Mouse (Mus musculus) MEL (cell line): ENCODE data around the gene Grk2. TPM values are rescaled to one million over a fixed set of nuclear protein-coding genes. Genes with fewer than 3 reads are reported as not detected.

Experiments used
- DNase-seq: peaks from one replicate; pipeline ENCODE4 v3.0.0; 2011; ENCODE audit warnings: low read depth, low spot score
- H3K27ac ChIP-seq: 2 replicates; pipeline ENCODE4 v1.5.1; 2012; ENCODE audit warnings: low read depth, mild to moderate bottlenecking, control low read depth, low read length, moderate library complexity; ENCODE audit not compliant: control insufficient read depth
- H3K27me3 ChIP-seq, 2 experiments: fragments of 150-350 bp in 1 of 2; sonication (generic) in 1 of 2; 2 replicates each; pipeline ENCODE4 v1.6.1; 2012; ENCODE audit warnings: low read length in 2 of 2, mild to moderate bottlenecking in 2 of 2, improper control_type of control experiment in 1 of 2, moderate library complexity in 1 of 2; ENCODE audit not compliant: insufficient read depth in 2 of 2, control insufficient read depth in 1 of 2
- H3K36me3 ChIP-seq, 2 experiments: 2 replicates each; pipeline ENCODE4 v1.6.1; 2012 to 2014; ENCODE audit warnings: low read length in 2 of 2, improper control_type of control experiment in 1 of 2, inconsistent platforms in 1 of 2, mild to moderate bottlenecking in 1 of 2; ENCODE audit not compliant: insufficient read depth in 2 of 2, control insufficient read depth in 1 of 2
- H3K4me1 ChIP-seq, 2 experiments: fragments of 150-350 bp in 1 of 2; sonication (generic) in 1 of 2; 2 replicates each; pipeline ENCODE4 v1.6.1; 2012; ENCODE audit warnings: low read length in 2 of 2, improper control_type of control experiment in 1 of 2, mild to moderate bottlenecking in 1 of 2; ENCODE audit not compliant: insufficient read depth in 2 of 2, control insufficient read depth in 1 of 2
- H3K4me3 ChIP-seq, 2 experiments: fragments of 150-350 bp in 1 of 2; sonication (generic) in 1 of 2; 2 replicates each; pipeline ENCODE4 v1.5.1; 2012; ENCODE audit warnings: low read depth in 2 of 2, low read length in 2 of 2, mild to moderate bottlenecking in 2 of 2, moderate library complexity in 2 of 2, control low read depth in 1 of 2, improper control_type of control experiment in 1 of 2; ENCODE audit not compliant: control insufficient read depth in 1 of 2, insufficient read depth in 1 of 2
- H3K79me2 ChIP-seq: 2 replicates; pipeline ENCODE4 v1.6.1; 2012; ENCODE audit warnings: mild to moderate bottlenecking, low read length, moderate library complexity; ENCODE audit not compliant: control insufficient read depth, poor library complexity, insufficient read depth
- H3K9ac ChIP-seq: 2 replicates; pipeline ENCODE4 v1.6.1; 2012; ENCODE audit warnings: low read depth, mild to moderate bottlenecking, control low read depth, low read length, moderate library complexity; ENCODE audit not compliant: control insufficient read depth, poor library complexity, severe bottlenecking
- H3K9me3 ChIP-seq: fragments of 150-350 bp; sonication (generic); replicated peaks from 2 replicates; pipeline ENCODE4 v1.6.1; 2012; ENCODE audit warnings: mild to moderate bottlenecking, low read length, improper control_type of control experiment, moderate library complexity; ENCODE audit not compliant: insufficient read depth
- EP300 ChIP-seq, 2 experiments: IDR thresholded peaks; 2 replicates each; pipeline ENCODE4 v1.6.1; 2011; ENCODE audit warnings: improper control_type of control experiment in 2 of 2, low read length in 2 of 2, low read depth in 1 of 2, mild to moderate bottlenecking in 1 of 2
- GABPA ChIP-seq: IDR thresholded peaks from 2 replicates; pipeline ENCODE4 v1.6.1; 2012; ENCODE audit warnings: low read depth, mild to moderate bottlenecking, inconsistent platforms, low read length, improper control_type of control experiment, moderate library complexity
- MAX ChIP-seq: IDR thresholded peaks from 2 replicates; pipeline ENCODE4 v1.6.1; 2011; ENCODE audit warnings: low read length, improper control_type of control experiment
- TAL1 ChIP-seq: IDR thresholded peaks from 2 replicates; pipeline ENCODE4 v1.6.1; 2012; ENCODE audit warnings: mild to moderate bottlenecking, inconsistent platforms, low read length, moderate library complexity, mixed read lengths
- polyA plus RNA-seq, 2 experiments: library from polyadenylated mRNA; stranded (reverse) in 1 of 2; unstranded in 1 of 2; fragments of >175 nt in 1 of 2; fragments of >200 nt in 1 of 2; gene quantifications; 2 replicates each; pipeline versions ENCODE4 v1.2.1 to v1.2.4; 2012; ENCODE audit warnings: low replicate concordance in 2 of 2, low read depth in 1 of 2; ENCODE audit not compliant: insufficient read length in 2 of 2, insufficient read depth in 1 of 2, missing spikeins in 1 of 2
- total RNA-seq: library from RNA; depleted of rRNA; stranded (reverse); fragments of 300-350 nt; gene quantifications from 2 replicates; pipeline ENCODE4 v1.2.3, GENCODE M21; 2012; rRNA removed

Grk2 gene
- total and polyA plus RNA-seq, 3 experiments, result 75.2 to 105 TPM; not detected in 1

GRCm38 (mm10) chr19:4240247-4240668 is 65.8 kb downstream of the Grk2 start:
- no peak overlapping the region for H3K4me3 ChIP-seq
- peaks cover 0 to 3% of the 10 kb centered on the region in 2 experiments; a peak in 1 of 4 replicates for H3K36me3 ChIP-seq
- H3K9ac ChIP-seq, result no peak overlapping the region
- no peak for DNase-seq
- H3K27ac ChIP-seq, result no peak overlapping the region
- H3K79me2 ChIP-seq, result no peaks in the 10 kb centered on the region
- no peak for TF ChIP-seq GABPA
- TF ChIP-seq EP300 (IDR thresholded peaks at IDR 0.05; ENCODE audit: low read depth in 1 of 2, low read length in 2 of 2), result no peak
- no peak for TF ChIP-seq MAX
- no peak for TF ChIP-seq TAL1
- H3K4me1 ChIP-seq, result peaks cover 0 to 3% of the 10 kb centered on the region in 2 experiments; a peak in 2 of 4 replicates
- 0 out of 4 replicates have a peak, but pooled peaks cover 0 to 2% of the 10 kb centered on the region in 2 experiments for H3K27me3 ChIP-seq
- no peaks in the 10 kb centered on the region for H3K9me3 ChIP-seq

Other genes with a start within 250 kb of the Grk2 start
- not detected in 2 replicates for gene Gstp3, start 246.7 kb downstream of the Grk2 start, total RNA-seq
- under 1 TPM in 1 of 2 experiments, not detected in 1; 0.84 TPM for gene Gstp3, start 246.7 kb downstream of the Grk2 start, polyA plus RNA-seq
- not detected in 2 replicates for gene Cabp2, start 224.6 kb downstream of the Grk2 start, total RNA-seq
- under 1 TPM in 1 of 2 experiments, not detected in 1; 0.14 TPM for gene Cabp2, start 224.6 kb downstream of the Grk2 start, polyA plus RNA-seq
- 53.4 and 53.5 TPM in 2 replicates for gene Cdk2ap2, start 209.0 kb downstream of the Grk2 start, total RNA-seq
- 10 to 100 TPM in 1 of 2 experiments, not detected in 1; 97.6 TPM for gene Cdk2ap2, start 209.0 kb downstream of the Grk2 start, polyA plus RNA-seq
- gene Pitpnm1, start 206.2 kb downstream of the Grk2 start, total RNA-seq, result 18.4 and 25.3 TPM in 2 replicates
- gene Pitpnm1, start 206.2 kb downstream of the Grk2 start, polyA plus RNA-seq, result 10 to 100 TPM in 1 of 2 experiments, not detected in 1; 51.2 TPM
- gene Aip, start 180.4 kb downstream of the Grk2 start, total RNA-seq, result 37.8 and 40.0 TPM in 2 replicates
- gene Aip, start 180.4 kb downstream of the Grk2 start, polyA plus RNA-seq, result 100 to 1,000 TPM in 1 of 2 experiments, not detected in 1; 101 TPM
- gene Gpr152, start 166.4 kb downstream of the Grk2 start, total RNA-seq, result not detected in 2 replicates
- under 1 TPM in 1 of 2 experiments, not detected in 1; 0.03 TPM for gene Gpr152, start 166.4 kb downstream of the Grk2 start, polyA plus RNA-seq
- 0.08 and 0.13 TPM in 2 replicates for gene Cabp4, start 162.2 kb downstream of the Grk2 start, total RNA-seq
- gene Cabp4, start 162.2 kb downstream of the Grk2 start, polyA plus RNA-seq, result under 1 TPM in 1 of 2 experiments, not detected in 1; 0.24 TPM
- 54.1 and 55.5 TPM in 2 replicates for gene Coro1b, start 157.6 kb downstream of the Grk2 start, total RNA-seq
- 100 to 1,000 TPM in 1 of 2 experiments, not detected in 1; 111 TPM for gene Coro1b, start 157.6 kb downstream of the Grk2 start, polyA plus RNA-seq
- gene Ptprcap, start 152.6 kb downstream of the Grk2 start, total RNA-seq, result 75.7 and 80.3 TPM in 2 replicates
- 10 to 100 TPM in 1 of 2 experiments, not detected in 1; 67.9 TPM for gene Ptprcap, start 152.6 kb downstream of the Grk2 start, polyA plus RNA-seq
- gene Rps6kb2, start 142.9 kb downstream of the Grk2 start, total RNA-seq, result 7.4 and 8.7 TPM in 2 replicates
- gene Rps6kb2, start 142.9 kb downstream of the Grk2 start, polyA plus RNA-seq, result 10 to 100 TPM in 1 of 2 experiments, not detected in 1; 19.8 TPM
- gene Carns1, start 130.7 kb downstream of the Grk2 start, total RNA-seq, result 0.39 and 0.81 TPM in 2 replicates
- gene Carns1, start 130.7 kb downstream of the Grk2 start, polyA plus RNA-seq, result under 1 TPM in 1 of 2 experiments, not detected in 1; 0.63 TPM
- gene Tbc1d10c, start 114.9 kb downstream of the Grk2 start, total RNA-seq, result 14.0 and 15.2 TPM in 2 replicates
- gene Tbc1d10c, start 114.9 kb downstream of the Grk2 start, polyA plus RNA-seq, result 10 to 100 TPM in 1 of 2 experiments, not detected in 1; 15.5 TPM
- 437 and 453 TPM in 2 replicates for gene Ppp1ca, start 114.2 kb downstream of the Grk2 start, total RNA-seq
- gene Ppp1ca, start 114.2 kb downstream of the Grk2 start, polyA plus RNA-seq, result 100 to 1,000 TPM; 455 to 505 TPM
- gene Rad9a, start 104.6 kb downstream of the Grk2 start, total RNA-seq, result 20.5 and 21.3 TPM in 2 replicates
- gene Rad9a, start 104.6 kb downstream of the Grk2 start, polyA plus RNA-seq, result 10 to 100 TPM in 1 of 2 experiments, not detected in 1; 37.9 TPM
- gene Clcf1, start 92.0 kb downstream of the Grk2 start, total RNA-seq, result 0.13 and 0.42 TPM in 2 replicates
- 1 to 10 TPM in 1 of 2 experiments, not detected in 1; 2.3 TPM for gene Clcf1, start 92.0 kb downstream of the Grk2 start, polyA plus RNA-seq
- gene AC109138.7, start 91.9 kb downstream of the Grk2 start, total RNA-seq, result not detected in 2 replicates
- not detected for gene AC109138.7, start 91.9 kb downstream of the Grk2 start, polyA plus RNA-seq
- gene Pold4, start 74.3 kb downstream of the Grk2 start, total RNA-seq, result 18.5 and 21.1 TPM in 2 replicates
- gene Pold4, start 74.3 kb downstream of the Grk2 start, polyA plus RNA-seq, result 10 to 100 TPM in 1 of 2 experiments, not detected in 1; 40.4 TPM
- gene Ssh3, start 37.0 kb downstream of the Grk2 start, total RNA-seq, result 7.4 and 9.2 TPM in 2 replicates
- 10 to 100 TPM in 1 of 2 experiments, not detected in 1; 14.1 TPM for gene Ssh3, start 37.0 kb downstream of the Grk2 start, polyA plus RNA-seq
- 0.96 and 1.4 TPM in 2 replicates for gene Ankrd13d, start 23.1 kb downstream of the Grk2 start, total RNA-seq
- gene Ankrd13d, start 23.1 kb downstream of the Grk2 start, polyA plus RNA-seq, result 1 to 10 TPM in 1 of 2 experiments, not detected in 1; 2.6 TPM
- 20.3 and 24.8 TPM in 2 replicates for gene Kdm2a, start 92.1 kb upstream of the Grk2 start, total RNA-seq
- gene Kdm2a, start 92.1 kb upstream of the Grk2 start, polyA plus RNA-seq, result 10 to 100 TPM in 1 of 2 experiments, not detected in 1; 55.9 TPM
- not detected in 2 replicates for gene Rhod, start 133.2 kb upstream of the Grk2 start, total RNA-seq
- gene Rhod, start 133.2 kb upstream of the Grk2 start, polyA plus RNA-seq, result under 1 TPM in 1 of 2 experiments, not detected in 1; 0.06 TPM
- not detected in 2 replicates for gene Syt12, start 171.2 kb upstream of the Grk2 start, total RNA-seq
- not detected for gene Syt12, start 171.2 kb upstream of the Grk2 start, polyA plus RNA-seq
- gene 2010003K11Rik, start 192.4 kb upstream of the Grk2 start, total RNA-seq, result not detected in 2 replicates
- gene 2010003K11Rik, start 192.4 kb upstream of the Grk2 start, polyA plus RNA-seq, result not detected
- 5.9 and 7.2 TPM in 2 replicates for gene Pcx, start 204.2 kb upstream of the Grk2 start, total RNA-seq
- gene Pcx, start 204.2 kb upstream of the Grk2 start, polyA plus RNA-seq, result 1 to 10 TPM in 1 of 2 experiments, not detected in 1; 7.9 TPM